Mouse (Mus musculus) testis, adult 2 months (tissue): ENCODE measurements at regions not wholly inside any gene's neighbourhood (a gene's known extent, or its start where the extent isn't known, plus 50 kb on each side); places are given as distances from the start of the nearest gene placed in this dataset.

Experiments used
- H3K27ac ChIP-seq: fragments of 200-500 bp; 2 replicates; pipeline ENCODE4 v1.5.1; 2012; ENCODE audit warnings: low read depth, low read length; ENCODE audit not compliant: control insufficient read depth, insufficient read depth
- H3K27me3 ChIP-seq: fragments of 200-500 bp; 2 replicates; pipeline ENCODE4 v1.6.1; 2012; ENCODE audit warnings: mild to moderate bottlenecking, low read length, moderate library complexity; ENCODE audit not compliant: control insufficient read depth, insufficient read depth
- H3K36me3 ChIP-seq: fragments of 200-500 bp; 2 replicates; pipeline ENCODE4 v1.6.1; 2012; ENCODE audit warnings: mild to moderate bottlenecking, low read length; ENCODE audit not compliant: control insufficient read depth, insufficient read depth
- H3K4me1 ChIP-seq: fragments of 200-500 bp; 2 replicates; pipeline ENCODE4 v1.6.1; 2012; ENCODE audit warnings: low read length; ENCODE audit not compliant: control insufficient read depth, insufficient read depth
- H3K4me3 ChIP-seq: fragments of 200-500 bp; 2 replicates; pipeline ENCODE4 v1.5.1; 2012; ENCODE audit warnings: low read depth, mild to moderate bottlenecking, low read length, moderate library complexity, mixed read lengths; ENCODE audit not compliant: control insufficient read depth
- CTCF ChIP-seq: fragments of 200-500 bp; IDR thresholded peaks from 2 replicates; pipeline ENCODE4 v1.5.1; 2012; ENCODE audit warnings: low read depth, mild to moderate bottlenecking, inconsistent platforms, low read length, moderate library complexity; ENCODE audit not compliant: control insufficient read depth, insufficient read depth, insufficient replicate concordance
- POLR2A ChIP-seq: fragments of 200-500 bp; IDR thresholded peaks from 2 replicates; pipeline ENCODE4 v1.6.1; 2012; ENCODE audit warnings: low read depth, mild to moderate bottlenecking, inconsistent platforms, low read length, moderate library complexity; ENCODE audit not compliant: control insufficient read depth

DNA sequence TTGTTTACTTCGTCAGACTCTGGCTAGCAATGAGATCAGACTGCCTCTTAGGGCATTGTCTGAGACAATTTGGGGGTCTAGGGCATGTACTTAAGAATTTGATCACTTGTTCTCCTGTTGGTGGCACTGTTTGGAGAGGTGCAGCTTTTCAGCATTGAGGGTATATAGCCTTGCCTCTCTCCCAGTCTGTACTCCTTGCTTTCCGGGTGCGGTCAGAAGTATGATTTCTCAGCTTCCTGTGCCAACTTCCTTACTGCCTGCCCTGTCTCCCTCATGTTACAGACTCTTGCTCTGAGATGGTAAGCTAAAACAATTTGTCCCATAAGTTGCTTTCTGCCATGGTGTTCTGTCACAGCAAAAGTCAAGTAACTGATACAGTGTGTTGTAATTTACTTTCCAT is 124.7 kb upstream of the Arg1 start:
- TF ChIP-seq CTCF (no peak), POLR2A (no peak)
- Histone ChIP-seq H3K4me3 (no peak overlapping the region), H3K36me3 (no peaks in the 10 kb centered on the region), H3K27ac (no peak overlapping the region), H3K4me1 (peaks cover 3% of the 10 kb centered on the region; the same call in 1 of the 2 replicates), H3K27me3 (no peaks in the 10 kb centered on the region)

DNA sequence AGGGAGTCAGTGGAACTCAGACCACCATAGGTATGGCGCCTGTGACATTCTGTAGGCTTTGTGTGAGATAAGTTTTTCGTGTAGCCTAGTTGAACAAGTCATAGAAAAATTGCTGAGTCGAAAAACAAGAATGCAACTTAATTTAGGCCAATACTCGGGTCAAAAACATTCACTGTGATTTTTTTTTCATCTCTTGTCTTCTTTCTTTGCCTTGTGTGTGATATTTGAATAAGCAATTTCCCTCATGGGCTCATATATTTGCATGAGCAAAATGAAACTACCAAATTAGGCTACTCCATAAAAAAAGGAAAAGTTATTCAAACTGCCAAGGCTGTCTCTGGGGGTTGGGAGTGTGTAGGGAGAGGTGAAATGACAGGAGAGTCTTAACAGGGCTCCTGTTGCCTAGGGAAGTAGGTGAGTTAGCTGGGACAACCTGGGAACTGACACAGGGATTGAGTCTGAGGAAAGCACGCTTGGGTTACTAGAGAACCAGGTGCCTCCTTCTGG is 124.1 kb upstream of the Arg1 start:
- H3K27me3 ChIP-seq: no peaks in the 10 kb centered on the region
- no peak overlapping the region for H3K27ac ChIP-seq
- H3K4me3 ChIP-seq: no peak overlapping the region
- no peaks in the 10 kb centered on the region for H3K36me3 ChIP-seq
- no peak for TF ChIP-seq POLR2A
- no peak for TF ChIP-seq CTCF
- H3K4me1 ChIP-seq: peaks cover 3% of the 10 kb centered on the region; the same call in 1 of the 2 replicates

DNA sequence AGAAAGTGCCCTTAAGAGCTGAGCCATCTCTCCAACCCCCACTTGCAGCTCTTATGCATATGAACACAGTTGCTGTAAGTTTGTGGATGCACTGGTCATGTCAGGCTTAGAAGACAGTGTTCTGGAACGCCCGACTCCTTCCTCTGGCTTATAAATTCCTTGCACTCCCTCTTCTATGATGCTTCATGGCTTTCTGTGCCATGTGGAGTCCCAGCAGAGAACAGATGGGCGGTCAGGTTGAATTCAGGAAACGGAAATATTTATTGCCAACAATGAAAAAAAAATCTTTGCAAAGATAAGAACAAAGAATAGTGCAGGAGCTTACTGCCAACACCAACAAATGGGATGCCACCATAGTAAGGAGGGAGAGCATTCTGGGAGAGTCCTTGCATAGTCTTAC is 113.9 kb upstream of the Arg1 start:
- H3K4me1 ChIP-seq: no peaks in the 10 kb centered on the region
- no peaks in the 10 kb centered on the region for H3K36me3 ChIP-seq
- TF ChIP-seq CTCF (no peak), POLR2A (no peak)
- H3K4me3 ChIP-seq: no peak overlapping the region
- no peak overlapping the region for H3K27ac ChIP-seq
- no peaks in the 10 kb centered on the region for H3K27me3 ChIP-seq

DNA sequence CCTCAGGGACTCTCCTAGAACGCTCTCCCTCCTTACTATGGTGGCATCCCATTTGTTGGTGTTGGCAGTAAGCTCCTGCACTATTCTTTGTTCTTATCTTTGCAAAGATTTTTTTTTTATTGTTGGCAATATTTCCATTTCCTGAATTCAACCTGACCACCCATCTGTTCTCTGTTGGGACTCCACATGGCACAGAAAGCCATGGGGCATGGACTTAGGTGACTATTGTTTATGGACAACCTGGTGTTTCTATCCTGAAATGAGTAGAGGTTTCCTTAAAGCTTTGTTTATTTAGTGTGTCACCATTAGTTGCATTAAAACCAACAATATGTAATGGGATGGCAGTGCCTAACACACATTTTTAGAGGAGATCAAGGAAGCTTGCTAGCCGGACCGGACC is 112.6 kb upstream of the Arg1 start:
- H3K4me3 ChIP-seq: no peak overlapping the region
- H3K27me3 ChIP-seq: no peaks in the 10 kb centered on the region
- H3K4me1 ChIP-seq: no peaks in the 10 kb centered on the region
- H3K36me3 ChIP-seq: no peaks in the 10 kb centered on the region
- no peak for TF ChIP-seq POLR2A
- TF ChIP-seq CTCF: no peak
- no peak overlapping the region for H3K27ac ChIP-seq

GRCm38 (mm10) chr10:25036928-25037327 is 109.6 kb upstream of the Arg1 start:
- Histone ChIP-seq H3K27ac (no peak overlapping the region), H3K36me3 (no peaks in the 10 kb centered on the region), H3K4me3 (no peak overlapping the region), H3K4me1 (no peaks in the 10 kb centered on the region), H3K27me3 (no peaks in the 10 kb centered on the region)
- TF ChIP-seq CTCF: no peak
- no peak for TF ChIP-seq POLR2A

DNA sequence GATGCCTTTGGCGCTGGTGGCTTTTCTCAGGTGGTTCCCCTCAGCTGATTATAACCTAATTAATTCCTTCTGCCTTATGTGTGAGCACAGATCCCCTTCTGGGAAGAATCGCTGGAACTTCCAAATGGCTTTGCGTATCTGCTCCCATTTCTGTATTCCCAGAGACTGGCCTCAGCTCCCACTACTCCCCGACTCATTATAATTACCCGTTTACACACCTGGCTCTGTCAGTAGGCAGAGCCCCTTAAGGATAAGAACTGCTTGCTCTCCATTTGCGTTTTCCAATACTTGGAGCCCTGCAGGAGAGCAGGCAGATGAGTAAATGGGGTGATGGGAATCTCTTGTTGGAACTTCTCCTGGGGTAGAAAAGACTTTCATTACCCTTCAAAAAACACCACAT is 108.1 kb upstream of the Arg1 start:
- no peaks in the 10 kb centered on the region for H3K4me1 ChIP-seq
- H3K36me3 ChIP-seq: no peaks in the 10 kb centered on the region
- H3K4me3 ChIP-seq: no peak overlapping the region
- TF ChIP-seq CTCF (no peak), POLR2A (no peak)
- no peaks in the 10 kb centered on the region for H3K27me3 ChIP-seq
- no peak overlapping the region for H3K27ac ChIP-seq

DNA sequence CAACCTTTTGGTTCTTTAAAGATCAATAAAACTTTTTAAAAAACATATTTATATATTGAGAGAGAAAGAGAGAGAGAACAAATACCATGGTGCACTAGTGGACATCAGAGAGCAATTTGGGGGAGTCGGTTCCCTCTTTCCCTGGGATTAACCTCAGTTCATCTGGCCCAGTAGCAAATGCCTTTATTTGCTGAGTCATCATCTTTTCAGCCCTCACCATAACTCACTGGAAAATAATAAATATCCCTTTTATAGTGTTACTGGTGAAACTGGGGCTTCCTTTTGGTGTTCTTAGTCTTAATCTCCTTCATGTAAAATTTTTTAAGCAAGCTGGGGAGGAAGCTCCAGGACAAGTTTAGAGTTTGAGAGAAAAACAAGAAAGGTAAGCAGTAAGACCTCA is 105.3 kb upstream of the Arg1 start:
- H3K27me3 ChIP-seq: no peaks in the 10 kb centered on the region
- H3K4me3 ChIP-seq: no peak overlapping the region
- peaks cover 4% of the 10 kb centered on the region; the same call in 1 of the 2 replicates for H3K4me1 ChIP-seq
- no peak for TF ChIP-seq POLR2A
- TF ChIP-seq CTCF: no peak
- no peak overlapping the region for H3K27ac ChIP-seq
- H3K36me3 ChIP-seq: no peaks in the 10 kb centered on the region
